Mouse (Mus musculus) lung, adult 2 months (tissue): ENCODE data around the gene Zfp850. TPM values are rescaled to one million over a fixed set of nuclear protein-coding genes. Genes with fewer than 3 reads are reported as not detected.
"Not testable (repeated sequence)": the region's sequence is repeated elsewhere in the genome, so short reads cannot be mapped to it uniquely, and the experiment has no call there.

ENCODE experiments used
- DNase-seq: peaks from one replicate; pipeline ENCODE4 v3.0.0; 2022
- H3K4me1 ChIP-seq: fragments of 200-500 bp; 2 replicates; pipeline ENCODE4 v1.6.1; 2011; ENCODE audit warnings: low read length; ENCODE audit not compliant: control insufficient read depth, insufficient read depth
- H3K4me3 ChIP-seq: fragments of 200-500 bp; replicated peaks from 2 replicates; pipeline ENCODE3; 2011; ENCODE audit warnings: low read depth, mild to moderate bottlenecking, control low read depth, low read length; ENCODE audit errors: extremely low read depth
- CTCF ChIP-seq: fragments of 200-500 bp; IDR thresholded peaks from 2 replicates; pipeline ENCODE4 v1.5.1; 2011; ENCODE audit warnings: mild to moderate bottlenecking, low read length, control low read depth; ENCODE audit not compliant: insufficient read depth
- POLR2A ChIP-seq: fragments of 200-500 bp; IDR thresholded peaks from 2 replicates; pipeline ENCODE4 v1.6.1; 2011; ENCODE audit warnings: low read depth, mild to moderate bottlenecking, control low read depth, low read length, borderline replicate concordance; ENCODE audit errors: extremely low read depth
- WGBS: fragments of 180-500 bp; shearing (Covaris S2); methylation state at CpG from one replicate; pipeline ENCODE4 v1.1.7; 2018; 5-methylcytosine and 5-hydroxymethylcytosine counted together
- polyA plus RNA-seq: library from polyadenylated mRNA; depleted of rRNA; stranded (reverse); fragments of >200 nt; gene quantifications from 2 replicates; pipeline ENCODE4 v1.2.3, GENCODE M21; 2012; rRNA removed

Gene Zfp850
- polyA plus RNA-seq, 1 experiment, result 0.18 TPM

DNA sequence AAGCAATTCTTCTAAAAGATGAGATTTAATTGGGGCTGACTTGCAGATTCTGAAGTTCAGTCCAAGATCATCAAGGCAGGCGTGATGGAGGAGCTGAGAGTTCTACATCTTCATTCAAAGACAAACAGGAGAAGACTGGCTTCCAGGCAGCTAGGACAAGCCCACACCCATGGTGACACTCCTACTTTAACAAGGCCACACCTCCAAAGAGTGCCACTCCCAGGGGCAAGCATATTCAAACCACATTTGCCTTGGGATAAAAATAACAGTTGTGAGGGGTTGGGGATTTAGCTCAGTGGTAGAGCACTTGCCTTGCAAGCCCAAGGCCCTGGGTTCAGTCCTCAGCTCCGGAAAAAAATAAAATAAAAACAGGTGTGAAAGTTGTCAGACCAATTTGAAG lies 31.7 kb downstream of the Zfp850 start:
- Histone ChIP-seq H3K4me1 (no peaks in the 10 kb centered on the region; the same call in 1 of the 2 replicates), H3K4me3 (no peak overlapping the region)
- 82% methylated on average over 2 of the region's 2 CpGs for WGBS
- TF ChIP-seq POLR2A (no peak), CTCF (no peak)
- DNase-seq, result no peak

GRCm38 (mm10) chr7:27978683-27979528 lies 35.0 kb downstream of the Zfp850 start, which contains the start of gene Zfp780b:
TSS of gene Zfp780b (minus strand) at chr7:27979171.
- no peaks in the 10 kb centered on the region; the same call in 1 of the 2 replicates for H3K4me1 ChIP-seq
- peak; percentile 79 for DNase-seq
- peak within 1 kb of the TSS; percentile 99 for H3K4me3 ChIP-seq
- under 1% methylated on average over 29 of the region's 29 CpGs for WGBS
- peak; percentile 44; the same call in 1 of the 2 replicates for TF ChIP-seq POLR2A
- no peak for TF ChIP-seq CTCF

DNA sequence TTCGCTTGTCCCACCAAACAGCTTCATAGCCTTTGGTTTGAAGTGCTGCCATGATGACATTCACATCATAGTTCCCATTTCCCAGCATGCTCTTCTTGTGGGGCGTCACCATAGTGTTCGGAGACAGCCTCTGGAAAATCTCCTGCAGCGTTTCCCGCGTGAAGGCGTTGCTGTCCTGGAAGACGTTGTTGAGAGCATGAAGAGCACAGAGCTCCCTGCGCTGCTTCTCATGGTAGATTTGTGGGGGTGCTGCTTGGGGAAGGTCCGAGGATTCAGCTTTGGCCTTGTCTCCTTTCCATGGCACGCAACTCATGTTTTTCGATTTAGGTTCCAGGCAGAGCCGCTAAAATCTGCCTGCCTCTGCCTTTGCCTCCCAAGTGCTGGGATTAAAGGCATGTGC lies 64.5 kb downstream of the Zfp850 start:
- not testable (repeated sequence) for H3K4me1 ChIP-seq

GRCm38 (mm10) chr7:27941869-27942268 lies 72.0 kb downstream of the Zfp850 start:
- not testable (repeated sequence) for DNase-seq, H3K4me3 ChIP-seq, H3K4me1 ChIP-seq
- WGBS, result 21% methylated on average over 5 of the region's 7 CpGs

More for the DNA sequence above, 64.5 kb downstream of the Zfp850 start:
- H3K4me3 ChIP-seq, DNase-seq: not testable (repeated sequence)
- 91% methylated on average over 13 of the region's 13 CpGs for WGBS

Other genes starting within 250 kb of the Zfp850 start
- 0.55 and 1.1 TPM in 2 replicates for gene Zfp626, start 206.9 kb downstream of the Zfp850 start, polyA plus RNA-seq
- 0.54 and 1.1 TPM in 2 replicates for gene Zfp59, start 175.5 kb downstream of the Zfp850 start, polyA plus RNA-seq
- 0.72 and 1.7 TPM in 2 replicates for gene Zfp607a, start 156.6 kb downstream of the Zfp850 start, polyA plus RNA-seq
- 1.2 and 1.7 TPM in 2 replicates for gene Zfp974, start 84.7 kb downstream of the Zfp850 start, polyA plus RNA-seq
- gene Zfp780b, start 34.9 kb downstream of the Zfp850 start, polyA plus RNA-seq, result 1.3 and 2.0 TPM in 2 replicates
- 67.7 and 86.4 TPM in 2 replicates for gene Psmc4, start 36.0 kb upstream of the Zfp850 start, polyA plus RNA-seq
- gene Fcgbp, start 57.1 kb upstream of the Zfp850 start, polyA plus RNA-seq, result 7.5 and 19.2 TPM in 2 replicates
- 0.45 and 0.63 TPM in 2 replicates for gene 9530053A07Rik, start 115.4 kb upstream of the Zfp850 start, polyA plus RNA-seq
- gene Fbl, start 155.6 kb upstream of the Zfp850 start, polyA plus RNA-seq, result 32.4 and 40.9 TPM in 2 replicates
- 50.1 and 53.7 TPM in 2 replicates for gene Dyrk1b, start 165.4 kb upstream of the Zfp850 start, polyA plus RNA-seq